Mouse (Mus musculus) lung, adult 2 months (tissue): ENCODE measurements around the gene Itga6.

Experiments
- CTCF ChIP-seq: fragments of 200-500 bp; IDR thresholded peaks from 2 replicates; pipeline ENCODE4 v1.5.1; 2011; ENCODE audit warnings: mild to moderate bottlenecking, low read length, control low read depth; ENCODE audit not compliant: insufficient read depth
- POLR2A ChIP-seq: fragments of 200-500 bp; IDR thresholded peaks from 2 replicates; pipeline ENCODE4 v1.6.1; 2011; ENCODE audit warnings: low read depth, mild to moderate bottlenecking, control low read depth, low read length, borderline replicate concordance; ENCODE audit errors: extremely low read depth

DNA sequence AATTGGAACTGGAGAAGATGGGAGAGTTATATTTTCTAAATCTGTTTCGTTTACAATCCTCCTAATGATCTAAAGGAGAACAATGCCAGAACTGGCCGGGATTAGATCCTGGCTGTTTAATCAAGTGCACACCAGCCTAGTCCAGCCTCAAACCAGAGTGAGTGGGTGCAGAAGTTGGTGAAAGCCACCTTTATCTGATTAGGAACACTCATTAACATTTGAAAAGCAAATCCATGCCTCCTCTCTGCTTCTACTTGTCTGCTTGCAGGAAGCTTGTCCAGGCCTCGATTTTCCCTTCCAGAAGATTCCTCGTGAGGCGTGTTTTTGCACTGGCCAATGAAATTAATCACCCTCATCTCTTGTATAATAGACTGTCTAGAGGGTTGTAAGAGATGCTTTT lies 41.1 kb upstream of the Itga6 start:
- TF ChIP-seq CTCF, result no peak
- TF ChIP-seq POLR2A, result no peak
